Mouse (Mus musculus): Measurements from ENCODE around the gene Hdac4.

DNA sequence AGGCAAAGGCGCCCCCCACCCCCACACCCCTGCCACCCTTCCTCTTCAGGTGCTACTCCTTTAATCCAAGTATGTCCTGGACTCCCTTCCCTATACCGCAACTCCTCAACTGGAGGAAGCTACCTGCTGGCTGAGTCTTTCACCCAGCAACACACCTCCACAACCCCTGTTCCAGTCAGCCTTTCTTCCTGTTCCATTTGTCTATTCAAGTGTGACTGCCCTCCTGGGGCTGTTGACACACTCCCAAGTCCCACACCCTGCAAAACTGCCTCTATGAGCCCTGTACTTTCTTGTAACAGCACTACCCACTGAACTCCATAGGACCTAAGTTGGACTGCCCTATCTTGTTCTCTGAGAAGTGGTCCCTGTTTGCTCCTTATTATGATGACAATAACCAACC is 195.3 kb downstream of the Hdac4 start:
- TF ChIP-seq POLR2A (IDR thresholded peaks at IDR 0.05; ENCODE audit: control insufficient read depth, low read depth, low read length) = no peak
- no peak for TF ChIP-seq CTCF (IDR thresholded peaks at IDR 0.05; ENCODE audit: control insufficient read depth, insufficient read depth, insufficient replicate concordance, low read depth, low read length)

Data from testis, adult 2 months (tissue).